Mouse (Mus musculus) stomach, embryonic 14.5 days (tissue): ENCODE measurements at regions not wholly inside any gene's neighbourhood (a gene's known extent, or its start where the extent isn't known, plus 50 kb on each side); places are given as distances from the start of the nearest gene placed in this dataset.

Experiments
- ATAC-seq: fragments of 200-750 bp; cut with Nextera tagmentation; 2 replicates; pipeline ENCODE4 v1.8.0; 2017; ENCODE audit warnings: low read depth, moderate TSS enrichment; ENCODE audit not compliant: insufficient number of reproducible peaks, insufficient read depth, low FRiP score
- H3K27ac ChIP-seq: fragments of 300-500 bp; sonication (generic); 2 replicates; pipeline ENCODE4 v1.5.1; 2014; ENCODE audit warnings: mild to moderate bottlenecking, low read length, moderate library complexity, mixed read lengths
- H3K27me3 ChIP-seq: fragments of 300-500 bp; sonication (generic); 2 replicates; pipeline ENCODE4 v1.6.1; 2014; ENCODE audit warnings: low read length, control low read depth, mixed read lengths; ENCODE audit not compliant: control insufficient read depth, insufficient read depth
- H3K36me3 ChIP-seq: fragments of 300-500 bp; sonication (generic); 2 replicates; pipeline ENCODE4 v1.6.1; 2014; ENCODE audit warnings: mild to moderate bottlenecking, control low read depth, low read length, moderate library complexity, mixed read lengths; ENCODE audit not compliant: control insufficient read depth, insufficient read depth
- H3K4me1 ChIP-seq: fragments of 300-500 bp; sonication (generic); 2 replicates; pipeline ENCODE4 v1.6.1; 2014; ENCODE audit warnings: low read length, control low read depth, mixed read lengths; ENCODE audit not compliant: control insufficient read depth, insufficient read depth
- H3K4me2 ChIP-seq: fragments of 300-500 bp; sonication (generic); replicated peaks from 2 replicates; pipeline ENCODE4 v1.6.1; 2014; ENCODE audit warnings: low read depth, low read length, control low read depth
- H3K4me3 ChIP-seq: fragments of 300-500 bp; sonication (generic); 2 replicates; pipeline ENCODE4 v1.5.1; 2014; ENCODE audit warnings: low read depth, low read length, control low read depth
- H3K9ac ChIP-seq: fragments of 300-500 bp; sonication (generic); replicated peaks from 2 replicates; pipeline ENCODE4 v1.6.1; 2014; ENCODE audit warnings: low read depth, mild to moderate bottlenecking, control low read depth, low read length, moderate library complexity, mixed read lengths
- H3K9me3 ChIP-seq: fragments of 300-500 bp; sonication (generic); 2 replicates; pipeline ENCODE4 v1.6.1; 2016; ENCODE audit warnings: low read depth, low read length, control low read depth; ENCODE audit not compliant: control insufficient read depth
- WGBS: fragments of 180-500 bp; shearing (Covaris S2); extraction: QIAGEN DNeasy Blood & Tissue Kit; methylation state at CpG from one replicate; pipeline ENCODE4 v1.1.7; 2014; 5-methylcytosine and 5-hydroxymethylcytosine counted together

DNA sequence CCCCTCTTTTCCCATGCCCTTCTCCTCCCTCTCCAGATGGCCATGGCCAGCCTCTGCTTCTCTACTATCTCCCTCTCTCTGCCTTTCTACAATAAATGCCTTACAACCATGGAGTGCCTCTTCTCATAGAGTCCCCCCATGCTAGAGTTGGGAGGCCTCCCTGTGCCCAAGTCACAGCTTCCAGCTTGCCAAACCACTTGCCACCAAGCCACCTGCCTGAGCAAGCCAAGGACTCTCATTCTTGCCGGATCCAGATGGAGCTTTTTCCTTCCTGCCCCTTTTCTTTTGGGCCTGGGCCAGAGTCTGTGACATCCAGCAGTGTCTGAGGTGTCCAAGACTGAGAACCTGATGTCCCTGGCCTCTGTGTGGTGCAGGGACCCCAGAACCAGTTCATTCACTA, 367.4 kb upstream of the Arhgap42 start:
- Histone ChIP-seq H3K27me3 (no peaks in the 10 kb centered on the region), H3K9ac (no peak overlapping the region), H3K4me2 (no peak overlapping the region), H3K27ac (no peak overlapping the region), H3K36me3 (no peaks in the 10 kb centered on the region), H3K9me3 (no peaks in the 10 kb centered on the region), H3K4me1 (no peaks in the 10 kb centered on the region), H3K4me3 (no peak overlapping the region)
- no peak for ATAC-seq
- WGBS = 87% methylated on average over 1 of the region's 1 CpGs

DNA sequence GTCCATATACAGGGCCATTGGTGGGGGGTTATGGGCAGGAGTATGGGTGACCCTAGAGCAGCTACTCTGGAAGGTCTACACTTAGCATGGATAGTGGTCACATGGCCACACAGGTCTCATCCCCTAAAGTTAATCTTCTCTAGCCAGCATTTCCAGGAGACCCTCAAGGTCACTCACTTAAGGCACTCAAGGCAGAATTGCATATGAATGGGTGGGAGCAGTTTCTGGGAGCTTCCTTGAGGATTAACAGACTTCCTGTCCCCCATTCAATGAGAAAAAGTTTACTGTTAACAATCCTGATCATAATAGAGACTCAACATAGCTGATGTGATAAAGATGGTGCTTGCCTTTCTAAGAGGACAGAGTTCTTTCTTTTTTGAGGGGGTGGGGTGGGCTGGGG, 352.4 kb upstream of the Arhgap42 start:
- H3K4me3 ChIP-seq = no peak overlapping the region

DNA sequence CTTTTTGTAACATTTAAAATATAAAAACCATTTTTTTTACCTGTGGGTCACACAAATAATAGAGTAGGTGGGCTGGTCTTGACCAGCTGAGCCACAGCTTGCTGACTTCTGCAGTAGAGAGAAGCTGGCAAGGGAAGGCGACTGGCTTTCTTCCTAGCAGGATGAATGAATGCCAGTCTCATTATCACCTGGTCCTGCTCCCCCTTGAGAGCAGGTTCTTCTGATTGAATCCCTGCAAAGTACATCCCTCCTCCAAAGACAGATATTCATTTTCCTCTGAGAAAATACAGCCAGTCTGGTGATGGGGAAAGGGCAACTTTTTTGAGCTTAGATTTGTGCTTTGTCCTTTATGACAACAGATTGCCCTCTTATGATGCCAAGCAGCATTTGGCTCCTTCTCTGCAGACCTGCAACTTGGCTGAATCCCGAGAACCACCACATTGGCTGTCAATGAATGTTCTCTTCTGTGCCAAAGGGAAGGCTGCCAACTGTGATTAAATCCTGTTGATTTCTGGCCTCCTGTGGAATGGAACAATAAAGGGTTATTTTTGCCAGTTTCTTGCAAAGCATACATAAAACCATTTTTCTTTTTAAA, 344.2 kb upstream of the Arhgap42 start:
- Histone ChIP-seq H3K4me2 (no peak overlapping the region), H3K4me3 (no peak overlapping the region), H3K9me3 (no peaks in the 10 kb centered on the region), H3K4me1 (no peaks in the 10 kb centered on the region), H3K27ac (no peak overlapping the region), H3K36me3 (no peaks in the 10 kb centered on the region), H3K9ac (no peak overlapping the region), H3K27me3 (no peaks in the 10 kb centered on the region)
- ATAC-seq = no peak
- 79% methylated on average over 2 of the region's 2 CpGs for whole genome bisulfite sequencing

More for the DNA sequence above, 352.4 kb upstream of the Arhgap42 start:
- H3K4me1 ChIP-seq = no peaks in the 10 kb centered on the region
- no peak overlapping the region for H3K9ac ChIP-seq
- H3K27ac ChIP-seq = no peak overlapping the region
- H3K27me3 ChIP-seq = no peaks in the 10 kb centered on the region
- no peaks in the 10 kb centered on the region for H3K36me3 ChIP-seq
- no peaks in the 10 kb centered on the region for H3K9me3 ChIP-seq
- H3K4me2 ChIP-seq = no peak overlapping the region
- ATAC-seq = no peak

DNA sequence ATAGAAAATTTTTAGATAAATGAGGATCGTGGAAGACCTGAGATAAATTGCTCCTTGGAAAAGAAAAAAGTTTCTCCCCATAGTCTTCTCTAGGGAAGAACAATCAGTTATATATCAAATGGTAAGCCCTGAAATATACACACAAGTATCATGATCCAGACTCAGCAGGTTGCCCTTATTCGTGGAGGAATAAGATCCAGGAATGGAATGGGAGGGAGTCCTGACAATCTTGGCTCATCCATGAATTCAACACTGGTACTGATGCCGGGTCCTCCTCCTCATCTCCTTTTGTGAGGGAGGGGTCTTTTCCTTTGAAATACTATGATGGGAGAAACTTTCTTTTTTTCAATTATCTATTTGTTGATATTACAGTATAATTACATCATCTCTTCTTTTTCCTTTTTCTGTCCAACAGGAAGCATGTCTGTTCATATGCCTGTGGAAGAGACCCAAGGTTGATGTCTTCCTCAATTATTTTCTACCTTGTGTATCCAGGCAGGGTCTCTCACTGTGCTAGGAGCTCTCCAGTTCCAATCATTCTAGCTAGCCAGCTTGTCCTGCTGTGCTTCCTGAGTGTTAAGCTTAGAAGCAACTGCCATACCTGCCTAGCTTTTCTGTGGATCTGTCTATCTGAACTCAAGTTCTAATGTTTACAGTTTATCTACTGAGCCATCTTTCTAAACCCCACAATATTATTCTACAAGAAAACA, 343.6 kb upstream of the Arhgap42 start:
- ATAC-seq = no peak
- Histone ChIP-seq H3K4me1 (no peaks in the 10 kb centered on the region), H3K36me3 (no peaks in the 10 kb centered on the region), H3K4me2 (no peak overlapping the region), H3K4me3 (no peak overlapping the region), H3K9me3 (no peaks in the 10 kb centered on the region), H3K27me3 (no peaks in the 10 kb centered on the region), H3K27ac (no peak overlapping the region), H3K9ac (no peak overlapping the region)
- 92% methylated on average over 3 of the region's 3 CpGs for WGBS

- no peak overlapping the region for H3K4me3 ChIP-seq
- H3K36me3 ChIP-seq = no peaks in the 10 kb centered on the region
- H3K9me3 ChIP-seq = no peaks in the 10 kb centered on the region
- H3K9ac ChIP-seq = no peak overlapping the region
- H3K27me3 ChIP-seq = no peaks in the 10 kb centered on the region
- H3K4me2 ChIP-seq = no peak overlapping the region
- WGBS = 49% methylated on average over 5 of the region's 5 CpGs
- H3K27ac ChIP-seq = no peak overlapping the region
- no peak for ATAC-seq
- H3K4me1 ChIP-seq = no peaks in the 10 kb centered on the region
Measured at GRCm38 (mm10) chr9:9568040-9568649, 329.2 kb upstream of the Arhgap42 start.

GRCm38 (mm10) chr9:9564551-9564950, 325.6 kb upstream of the Arhgap42 start:
- no peak overlapping the region for H3K27ac ChIP-seq
- H3K27me3 ChIP-seq = no peaks in the 10 kb centered on the region
- H3K4me3 ChIP-seq = no peak overlapping the region
- no peaks in the 10 kb centered on the region for H3K36me3 ChIP-seq
- no peaks in the 10 kb centered on the region for H3K9me3 ChIP-seq
- no peak for ATAC-seq
- H3K4me2 ChIP-seq = no peak overlapping the region
- H3K4me1 ChIP-seq = no peaks in the 10 kb centered on the region
- H3K9ac ChIP-seq = no peak overlapping the region

DNA sequence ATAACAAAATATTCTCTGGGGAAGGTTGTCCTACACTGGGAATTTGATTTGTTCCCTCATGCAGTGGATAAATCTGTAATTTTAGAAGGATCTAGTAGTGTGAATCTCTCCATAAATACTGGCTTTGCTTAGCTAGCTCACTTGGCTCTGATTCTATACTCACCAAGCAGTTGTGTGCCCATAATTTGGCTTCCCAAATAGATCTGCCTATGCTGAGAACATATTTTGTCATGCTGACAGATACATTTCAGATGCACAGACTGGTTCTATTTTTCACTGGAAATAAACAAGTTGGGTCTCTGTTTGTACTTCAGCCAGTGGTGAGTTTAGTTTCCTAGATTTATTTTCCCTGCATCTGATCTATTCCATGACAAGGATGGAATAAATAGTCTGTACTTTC, 309.8 kb upstream of the Arhgap42 start:
- H3K4me2 ChIP-seq = no peak overlapping the region
- H3K27ac ChIP-seq = no peak overlapping the region
- no peak overlapping the region for H3K4me3 ChIP-seq
- no peaks in the 10 kb centered on the region for H3K9me3 ChIP-seq
- H3K27me3 ChIP-seq = no peaks in the 10 kb centered on the region
- no peak for ATAC-seq
- H3K4me1 ChIP-seq = no peaks in the 10 kb centered on the region
- no peaks in the 10 kb centered on the region for H3K36me3 ChIP-seq
- H3K9ac ChIP-seq = no peak overlapping the region

DNA sequence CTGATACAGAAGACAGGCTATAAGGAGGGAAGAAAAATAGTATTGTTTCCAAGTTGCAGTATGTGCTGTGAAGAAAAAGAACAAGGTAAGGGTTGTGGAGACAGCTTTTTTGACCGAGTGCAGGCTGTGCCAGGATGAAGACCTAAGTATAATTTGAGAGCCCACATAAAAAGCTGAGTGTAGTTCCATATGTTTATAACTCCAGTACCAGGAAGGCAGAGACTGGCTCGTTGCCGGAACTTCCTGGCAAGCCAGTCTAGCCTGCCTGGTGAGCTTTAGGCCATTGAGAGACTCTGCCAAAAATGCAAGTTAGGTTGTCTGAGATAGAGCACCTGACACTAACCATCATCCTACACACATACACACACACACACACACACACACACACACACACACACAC, 308.7 kb upstream of the Arhgap42 start:
- Histone ChIP-seq H3K27ac (no peak overlapping the region), H3K4me1 (no peaks in the 10 kb centered on the region), H3K9ac (no peak overlapping the region), H3K4me2 (no peak overlapping the region), H3K36me3 (no peaks in the 10 kb centered on the region), H3K9me3 (no peaks in the 10 kb centered on the region), H3K4me3 (no peak overlapping the region), H3K27me3 (no peaks in the 10 kb centered on the region)
- no peak for ATAC-seq
- WGBS = 73% methylated on average over 3 of the region's 3 CpGs

- ATAC-seq = no peak
- Histone ChIP-seq H3K27ac (no peak overlapping the region), H3K9ac (no peak overlapping the region), H3K27me3 (no peaks in the 10 kb centered on the region), H3K9me3 (no peaks in the 10 kb centered on the region), H3K36me3 (no peaks in the 10 kb centered on the region), H3K4me2 (no peak overlapping the region), H3K4me1 (no peaks in the 10 kb centered on the region), H3K4me3 (no peak overlapping the region)
- WGBS = 83% methylated on average over 2 of the region's 2 CpGs
Measured at GRCm38 (mm10) chr9:9547121-9547520, 308.2 kb upstream of the Arhgap42 start.
